Mouse (Mus musculus) c-Kit-positive CD71-positive TER-119-positive erythroid progenitor cells, embryonic 14.5 days (primary cell): ENCODE measurements around the gene Myl9.

Experiments used
- DNase-seq: peaks from one replicate; pipeline ENCODE4 v3.0.0-alpha.2; 2013; ENCODE audit warnings: low spot score

Myl9 gene

DNA sequence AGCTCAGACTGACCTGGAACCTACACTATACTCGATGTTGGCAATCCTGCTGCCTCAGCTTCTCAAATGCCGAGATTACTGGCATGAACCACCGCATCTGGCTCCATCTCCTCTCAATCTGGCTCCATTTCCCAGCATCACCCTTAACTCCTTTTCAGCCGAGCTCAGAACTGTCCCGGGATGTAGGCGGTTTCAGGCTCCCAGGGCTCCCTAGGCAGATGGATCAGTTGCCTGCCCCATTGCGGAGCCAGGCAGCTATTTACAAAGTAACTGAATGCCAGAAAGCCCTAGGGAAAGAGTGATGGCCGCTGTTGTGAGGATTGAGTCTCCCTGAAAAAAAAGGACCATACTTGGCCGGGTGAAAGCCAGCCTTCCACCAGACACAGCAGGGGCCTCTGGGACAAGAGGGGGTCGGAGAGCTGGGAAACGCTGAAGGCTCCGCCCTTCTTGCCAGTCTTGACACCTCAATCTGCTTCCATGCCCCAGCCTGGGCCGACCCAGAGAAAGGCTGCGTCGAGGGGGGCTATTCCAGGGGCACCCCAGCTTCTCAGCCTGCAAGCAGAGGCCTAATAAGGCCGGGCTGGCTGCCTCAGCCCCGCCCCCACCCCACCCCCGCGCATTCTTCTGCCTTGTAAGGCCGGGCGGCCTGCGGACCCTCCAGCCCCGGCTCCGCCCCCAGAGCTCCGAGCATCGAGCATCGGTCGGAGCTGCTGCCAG, at the start of gene Myl9:
Myl9 (plus strand) TSS at position 683 of the 717 bp plus-strand sequence.
- no peak for DNase-seq

DNA sequence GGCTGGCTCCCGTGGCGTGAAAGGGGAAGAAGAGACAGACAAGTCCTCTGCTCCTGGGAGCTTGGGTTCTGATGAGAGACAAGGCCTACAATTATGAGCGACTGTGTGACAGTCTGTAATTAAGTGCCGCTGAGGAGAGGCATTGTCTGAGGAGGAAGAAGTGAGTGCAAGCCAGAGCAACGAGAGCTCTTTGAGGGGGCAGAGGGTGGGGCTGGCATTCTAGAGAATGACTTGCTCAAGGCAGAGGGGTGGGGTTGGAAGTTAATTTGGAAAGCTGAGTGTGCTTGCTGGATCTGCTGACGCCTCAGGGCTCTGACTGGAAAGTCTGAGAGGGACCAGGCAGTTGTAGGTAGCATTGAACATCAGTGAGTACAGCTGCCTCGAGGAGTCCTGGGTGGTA, 48.9 kb upstream of the Myl9 start:
- DNase-seq = no peak

GRCm38 (mm10) chr2:156726878-156727277, 48.3 kb upstream of the Myl9 start:
- DNase-seq = no peak

DNA sequence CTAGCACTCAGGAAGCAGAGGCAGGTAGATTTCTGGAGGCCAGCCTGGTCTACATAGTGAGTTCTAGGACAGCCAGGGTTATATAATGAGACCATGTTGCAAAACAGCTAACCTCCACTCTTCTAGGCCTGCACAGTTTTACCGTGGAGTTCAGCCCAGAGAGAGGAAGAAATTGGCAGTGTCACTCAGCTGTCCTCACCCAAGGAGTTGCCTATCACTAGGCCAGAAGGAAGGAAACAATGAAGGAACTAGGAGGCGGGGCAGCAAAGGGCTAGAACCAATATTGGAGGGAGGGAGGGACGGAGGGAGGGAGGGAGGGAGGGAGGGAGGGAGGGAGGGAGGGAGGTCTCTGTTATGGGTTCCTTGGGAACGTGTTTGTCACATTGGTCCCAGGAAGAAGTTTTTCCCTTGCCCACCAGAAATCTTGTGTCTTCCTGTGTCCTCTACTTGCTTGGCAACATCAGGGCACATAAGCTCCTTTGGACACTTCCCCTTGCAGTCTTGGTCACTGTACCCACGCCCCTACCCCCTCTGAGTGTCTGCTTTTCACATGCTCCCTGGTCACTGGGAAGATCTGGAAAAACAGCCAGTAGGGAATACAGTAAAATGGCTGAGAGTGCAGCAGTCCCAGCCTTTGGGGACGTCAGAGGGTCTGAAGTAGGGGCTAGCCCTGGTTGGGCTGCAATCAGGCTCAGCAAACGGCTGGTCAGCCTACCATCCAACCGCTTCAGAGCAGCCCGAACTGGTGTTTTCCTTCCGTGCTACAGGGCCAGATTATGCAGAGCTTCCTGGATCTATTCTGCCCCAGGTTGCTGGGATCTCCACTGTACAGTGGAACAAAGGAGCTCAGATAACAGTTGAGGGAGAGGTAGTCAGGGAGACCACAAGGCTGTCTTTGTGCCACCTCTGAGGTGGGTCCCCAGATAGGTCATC, 45.4 kb upstream of the Myl9 start:
- no peak for DNase-seq

DNA sequence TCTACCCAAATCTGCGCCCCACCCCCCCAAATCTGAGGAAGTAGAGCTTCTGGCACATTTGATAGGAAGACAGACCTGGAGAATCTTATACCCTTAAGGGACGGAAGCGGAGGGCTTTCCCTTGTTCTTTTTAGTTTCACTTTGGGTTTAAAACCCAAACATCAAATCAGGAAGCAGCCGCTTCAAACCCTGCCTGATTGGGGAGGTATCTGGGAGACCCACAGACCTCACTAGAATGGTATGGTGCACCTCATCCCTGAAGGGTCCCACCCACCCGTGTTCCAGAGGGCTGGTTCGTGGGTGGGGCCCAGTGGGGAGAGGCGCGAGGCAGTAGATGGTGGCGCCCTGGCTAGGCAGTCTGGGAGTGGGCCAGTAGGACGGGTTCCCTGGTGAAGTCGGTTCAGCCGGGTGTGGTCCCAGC, 44.7 kb upstream of the Myl9 start:
- DNase-seq = no peak

DNA sequence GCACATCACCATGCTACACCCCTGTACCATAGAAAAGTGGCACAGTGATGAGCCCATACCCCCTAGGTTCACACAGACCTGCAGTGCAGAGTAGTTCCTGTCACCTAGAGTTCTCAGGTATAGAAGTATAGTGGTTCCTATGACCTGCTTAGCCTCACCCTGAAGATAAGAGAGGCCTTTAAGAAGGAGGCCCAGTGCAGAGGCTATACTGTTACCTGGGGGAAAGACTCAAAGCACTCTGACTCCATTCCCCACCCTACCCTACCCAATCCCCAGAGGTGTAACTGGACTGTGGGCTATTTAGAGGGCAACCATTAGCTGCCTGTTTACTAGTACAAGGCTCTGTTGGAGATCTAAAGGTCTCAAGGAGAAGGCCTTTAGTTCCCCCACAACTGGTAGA, 43.6 kb upstream of the Myl9 start:
- no peak for DNase-seq

- DNase-seq = no peak
Measured at GRCm38 (mm10) chr2:156732109-156732508, 43.1 kb upstream of the Myl9 start.

GRCm38 (mm10) chr2:156735761-156736335, 39.4 kb upstream of the Myl9 start:
- DNase-seq = no peak

GRCm38 (mm10) chr2:156736846-156737245, 38.4 kb upstream of the Myl9 start:
- no peak for DNase-seq

DNA sequence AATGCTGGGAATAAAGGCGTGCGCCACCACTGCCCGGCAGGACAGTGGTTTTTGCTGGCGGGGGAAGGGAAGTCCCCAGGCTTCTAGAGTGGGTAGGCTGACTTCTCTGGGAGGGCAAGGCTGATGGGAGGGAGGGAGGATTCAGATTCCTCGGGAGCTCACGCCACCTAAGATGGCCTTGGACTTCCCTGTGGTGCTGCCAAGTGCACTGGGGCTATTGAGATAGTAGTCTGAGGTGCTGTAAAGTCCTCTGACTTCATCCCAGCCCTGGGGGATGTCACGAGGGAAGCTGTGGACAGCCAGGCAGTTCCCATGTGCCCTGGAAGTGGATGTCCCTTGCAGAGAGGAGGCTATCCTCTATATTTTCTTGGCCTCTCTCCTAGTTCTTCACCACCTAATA, 37.2 kb upstream of the Myl9 start:
- no peak for DNase-seq

DNA sequence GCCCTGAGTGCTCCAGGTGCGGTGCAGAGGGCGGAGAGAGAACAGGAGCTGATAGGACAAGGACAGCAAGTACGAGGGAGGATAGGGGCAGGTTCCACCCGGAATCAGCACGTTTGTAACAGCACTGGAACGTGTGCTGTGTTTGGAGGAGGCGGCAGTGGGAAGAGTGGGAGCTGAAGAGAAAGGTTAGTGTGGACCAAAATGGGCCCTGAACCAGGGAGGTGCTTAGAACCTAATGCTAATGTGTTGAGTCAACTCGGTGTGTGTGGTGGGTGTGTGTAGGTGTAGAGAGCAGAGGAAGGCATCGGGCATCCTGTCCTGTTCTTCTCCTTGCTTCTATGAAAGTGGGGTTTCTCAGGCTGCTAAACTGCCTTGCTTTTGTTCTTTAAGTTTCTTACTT, 34.0 kb upstream of the Myl9 start:
- DNase-seq = no peak

GRCm38 (mm10) chr2:156741998-156742397, 33.2 kb upstream of the Myl9 start:
- no peak for DNase-seq

DNA sequence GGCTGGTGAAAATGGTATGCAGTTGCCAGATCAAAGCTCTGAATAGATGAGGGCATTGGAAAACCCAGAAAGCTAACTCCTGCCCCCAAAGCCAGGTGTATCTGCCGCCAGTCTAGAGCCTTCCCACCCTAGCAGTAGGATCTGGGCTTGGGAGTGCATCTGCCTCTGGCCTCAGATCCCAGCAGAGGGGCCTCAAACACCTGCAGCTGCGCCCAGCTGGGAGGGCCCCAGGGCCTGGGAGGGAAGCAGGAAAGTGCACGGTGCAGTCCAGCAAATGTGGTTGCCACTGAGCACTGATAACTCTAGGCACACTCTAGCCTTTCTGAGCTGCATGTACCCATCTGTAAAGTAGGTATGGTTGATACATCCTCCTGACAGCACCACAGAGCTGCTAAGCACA, 32.0 kb upstream of the Myl9 start:
- no peak for DNase-seq

DNA sequence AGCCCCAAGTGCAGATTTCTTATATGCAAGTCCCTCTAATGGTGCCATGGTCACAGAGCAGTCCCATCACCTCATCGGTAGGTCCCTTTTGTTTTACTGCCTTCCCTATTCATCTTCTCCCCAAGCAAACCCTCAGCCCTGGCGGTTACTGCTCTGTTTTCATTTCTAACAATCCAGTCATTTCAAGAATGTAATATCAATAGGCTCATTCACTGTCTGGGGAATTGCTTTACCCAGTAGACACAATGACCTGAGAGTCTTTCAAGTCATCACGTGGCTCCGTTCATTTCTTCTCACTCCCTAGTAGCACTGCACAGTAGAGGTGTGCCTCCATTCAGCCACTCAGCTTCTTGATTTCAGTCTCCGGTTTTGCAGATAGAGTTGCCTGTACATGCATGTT, 30.8 kb upstream of the Myl9 start:
- DNase-seq = no peak

GRCm38 (mm10) chr2:156747315-156747714, 27.9 kb upstream of the Myl9 start:
- DNase-seq = no peak

DNA sequence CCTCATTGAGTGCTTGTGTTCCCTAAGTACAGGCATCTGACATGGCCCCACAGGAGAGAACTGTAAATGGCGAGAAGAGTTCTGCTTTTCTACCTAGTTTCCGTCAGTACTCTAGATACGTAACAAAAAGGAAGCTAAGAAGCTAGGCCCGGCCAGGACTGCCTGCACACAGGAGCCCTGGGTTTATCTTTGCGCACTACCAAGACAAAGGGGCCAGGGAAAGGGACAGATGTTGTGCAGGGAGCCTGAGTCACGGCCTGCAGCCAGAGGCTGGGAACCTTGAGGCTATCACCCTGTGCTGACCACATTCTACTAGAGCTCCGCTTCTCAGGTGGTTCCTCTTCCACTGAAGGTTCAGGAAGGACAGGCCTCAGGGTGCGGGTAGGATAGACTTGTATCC, 25.5 kb upstream of the Myl9 start:
- no peak for DNase-seq

- DNase-seq = no peak
Measured at GRCm38 (mm10) chr2:156756937-156757336, 18.3 kb upstream of the Myl9 start.

DNA sequence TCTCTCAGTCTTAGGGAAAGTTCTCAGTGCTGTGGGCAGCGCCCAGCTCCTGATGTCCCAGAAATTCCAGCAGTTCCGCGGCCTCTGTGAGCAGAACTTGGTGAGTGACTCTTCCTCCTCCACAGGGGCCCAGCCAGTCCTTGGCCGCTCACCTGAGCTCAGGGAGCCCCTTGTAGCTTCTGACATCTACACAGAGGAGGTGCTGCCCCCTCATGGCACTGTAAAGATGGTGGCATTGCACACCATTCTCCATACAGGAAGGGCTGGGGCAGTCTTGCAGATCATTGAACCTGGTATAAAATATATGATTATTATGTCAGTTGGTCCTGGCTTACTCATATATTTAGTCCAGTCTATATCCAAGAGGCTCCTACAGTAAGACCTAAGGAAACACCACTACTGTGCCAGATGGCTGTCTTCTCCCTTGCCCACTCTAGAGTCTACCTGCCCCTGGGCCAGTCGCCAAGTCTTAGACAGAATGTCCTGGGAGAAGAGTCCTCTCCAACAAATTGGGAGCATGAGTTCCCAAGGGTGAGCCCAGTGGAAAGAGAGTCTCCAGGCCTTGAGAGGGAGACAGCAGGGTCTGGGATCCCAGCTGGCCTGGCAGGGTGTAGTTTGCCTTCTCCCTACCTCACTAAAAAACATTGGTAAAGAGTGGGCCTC, 14.2 kb upstream of the Myl9 start:
- DNase-seq = no peak

- DNase-seq = no peak
Measured at GRCm38 (mm10) chr2:156761521-156762278, 13.5 kb upstream of the Myl9 start.

DNA sequence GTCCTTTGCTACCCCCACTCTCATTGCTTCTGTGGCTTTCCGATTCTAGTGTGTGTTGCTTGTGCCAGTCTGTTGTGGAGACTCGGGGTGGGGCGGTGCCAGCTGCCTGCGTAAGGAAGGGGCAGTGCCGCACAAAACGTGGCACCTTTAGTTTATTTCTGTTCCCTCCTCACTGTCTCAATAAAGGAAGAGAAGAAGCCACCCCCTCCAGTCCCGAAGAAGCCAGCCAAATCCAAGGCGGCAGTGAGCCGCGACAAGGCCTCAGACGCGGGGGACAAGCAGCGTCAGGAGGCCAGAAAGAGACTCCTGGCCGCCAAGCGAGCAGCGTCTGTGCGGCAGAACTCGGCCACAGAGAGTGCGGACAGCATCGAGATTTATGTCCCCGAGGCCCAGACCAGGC, 12.7 kb upstream of the Myl9 start:
- DNase-seq = no peak

- DNase-seq = no peak
Measured at GRCm38 (mm10) chr2:156763101-156763500, 12.1 kb upstream of the Myl9 start.

GRCm38 (mm10) chr2:156764022-156764421, 11.2 kb upstream of the Myl9 start:
- DNase-seq = no peak
